Mouse (Mus musculus) small intestine, adult 2 months (tissue): Measurements from ENCODE around the gene Slc24a3. TPM values are rescaled to one million over a fixed set of nuclear protein-coding genes. Genes with fewer than 3 reads are reported as not detected.

Source experiments
- H3K27ac ChIP-seq: fragments of 200-500 bp; 2 replicates; pipeline ENCODE4 v1.5.1; 2012; ENCODE audit warnings: low read depth, low read length, control low read depth, inconsistent platforms; ENCODE audit not compliant: insufficient read depth
- H3K27me3 ChIP-seq: fragments of 200-500 bp; 2 replicates; pipeline ENCODE4 v1.6.1; 2012; ENCODE audit warnings: mild to moderate bottlenecking, moderate library complexity, low read length, inconsistent platforms; ENCODE audit not compliant: control insufficient read depth, insufficient read depth
- H3K36me3 ChIP-seq: fragments of 200-500 bp; 2 replicates; pipeline ENCODE4 v1.6.1; 2012; ENCODE audit warnings: mild to moderate bottlenecking, low read length, control low read depth, inconsistent platforms; ENCODE audit not compliant: control insufficient read depth, insufficient read depth
- H3K4me1 ChIP-seq: fragments of 200-500 bp; 2 replicates; pipeline ENCODE4 v1.6.1; 2012; ENCODE audit warnings: low read length, inconsistent platforms, mixed read lengths; ENCODE audit not compliant: control insufficient read depth, insufficient read depth, insufficient read length
- H3K4me3 ChIP-seq: fragments of 200-500 bp; 2 replicates; pipeline ENCODE4 v1.5.1; 2012; ENCODE audit warnings: low read depth, mild to moderate bottlenecking, control low read depth, inconsistent platforms, low read length, moderate library complexity
- CTCF ChIP-seq: fragments of 200-500 bp; IDR thresholded peaks from 2 replicates; pipeline ENCODE4 v1.5.1; 2012; ENCODE audit warnings: low read depth, mild to moderate bottlenecking, control low read depth, inconsistent platforms, low read length, moderate library complexity, mixed read lengths; ENCODE audit not compliant: insufficient replicate concordance, insufficient read length; ENCODE audit errors: extremely low read depth
- POLR2A ChIP-seq: fragments of 200-500 bp; IDR thresholded peaks from 2 replicates; pipeline ENCODE4 v1.6.1; 2012; ENCODE audit warnings: low read depth, mild to moderate bottlenecking, control low read depth, inconsistent platforms, low read length, moderate library complexity
- WGBS: fragments of 180-500 bp; shearing (Covaris S2); methylation state at CpG from one replicate; pipeline ENCODE4 v1.1.7; 2018; 5-methylcytosine and 5-hydroxymethylcytosine counted together
- polyA plus RNA-seq: library from polyadenylated mRNA; depleted of rRNA; stranded (reverse); fragments of >200 nt; gene quantifications from 2 replicates; pipeline ENCODE4 v1.2.3, GENCODE M21; 2012

Gene Slc24a3
- polyA plus RNA-seq, 1 experiment, result 6.1 TPM

- WGBS, result 73% methylated on average over 2 of the region's 2 CpGs
- no peak for TF ChIP-seq POLR2A
- no peak for TF ChIP-seq CTCF
- Histone ChIP-seq H3K4me3 (no peak overlapping the region), H3K36me3 (no peaks in the 10 kb centered on the region), H3K4me1 (no peaks in the 10 kb centered on the region), H3K27ac (no peak overlapping the region), H3K27me3 (no peaks in the 10 kb centered on the region)
Measured at GRCm38 (mm10) chr2:145479676-145480075, 312.1 kb downstream of the Slc24a3 start.

- Histone ChIP-seq H3K4me1 (no peaks in the 10 kb centered on the region), H3K36me3 (no peaks in the 10 kb centered on the region), H3K27me3 (no peaks in the 10 kb centered on the region), H3K27ac (no peak overlapping the region), H3K4me3 (no peak overlapping the region)
- no peak for TF ChIP-seq POLR2A
- TF ChIP-seq CTCF, result no peak
Measured at GRCm38 (mm10) chr2:145500231-145500630, 332.7 kb downstream of the Slc24a3 start.

- no peaks in the 10 kb centered on the region for H3K27me3 ChIP-seq
- no peaks in the 10 kb centered on the region for H3K36me3 ChIP-seq
- WGBS, result 93% methylated on average over 1 of the region's 1 CpGs
- no peak overlapping the region for H3K27ac ChIP-seq
- TF ChIP-seq CTCF (no peak), POLR2A (no peak)
- no peaks in the 10 kb centered on the region for H3K4me1 ChIP-seq
- H3K4me3 ChIP-seq, result no peak overlapping the region
Measured at GRCm38 (mm10) chr2:145501472-145501871, 333.9 kb downstream of the Slc24a3 start.

- 65% methylated on average over 2 of the region's 2 CpGs for whole genome bisulfite sequencing
- Histone ChIP-seq H3K4me1 (no peaks in the 10 kb centered on the region), H3K4me3 (no peak overlapping the region), H3K36me3 (no peaks in the 10 kb centered on the region), H3K27ac (no peak overlapping the region), H3K27me3 (no peaks in the 10 kb centered on the region)
- TF ChIP-seq CTCF (no peak), POLR2A (no peak)
Measured at GRCm38 (mm10) chr2:145507702-145508101, 340.1 kb downstream of the Slc24a3 start.

GRCm38 (mm10) chr2:145510650-145511225 lies 343.2 kb downstream of the Slc24a3 start:
- no peaks in the 10 kb centered on the region for H3K4me1 ChIP-seq
- no peaks in the 10 kb centered on the region for H3K36me3 ChIP-seq
- H3K4me3 ChIP-seq, result no peak overlapping the region
- H3K27me3 ChIP-seq, result no peaks in the 10 kb centered on the region
- H3K27ac ChIP-seq, result no peak overlapping the region
- TF ChIP-seq POLR2A (no peak), CTCF (no peak)
- WGBS, result 58% methylated on average over 7 of the region's 7 CpGs

GRCm38 (mm10) chr2:145515956-145516355 lies 348.4 kb downstream of the Slc24a3 start:
- WGBS, result 50% methylated on average over 4 of the region's 4 CpGs
- Histone ChIP-seq H3K27me3 (no peaks in the 10 kb centered on the region), H3K4me3 (no peak overlapping the region), H3K4me1 (no peaks in the 10 kb centered on the region), H3K27ac (no peak overlapping the region), H3K36me3 (no peaks in the 10 kb centered on the region)
- TF ChIP-seq CTCF, result no peak
- no peak for TF ChIP-seq POLR2A

- Histone ChIP-seq H3K27me3 (no peaks in the 10 kb centered on the region), H3K36me3 (no peaks in the 10 kb centered on the region), H3K27ac (no peak overlapping the region), H3K4me1 (no peaks in the 10 kb centered on the region), H3K4me3 (no peak overlapping the region)
- 54% methylated on average over 9 of the region's 9 CpGs for WGBS
- TF ChIP-seq CTCF (peak; percentile 66; the same call in 1 of the 2 replicates), POLR2A (no peak)
Measured at GRCm38 (mm10) chr2:145517346-145517745, 349.8 kb downstream of the Slc24a3 start.
